Mouse (Mus musculus) forebrain, postnatal 0 days (tissue): ENCODE measurements around the gene Rfxank. TPM values are rescaled to one million over a fixed set of nuclear protein-coding genes. Genes with fewer than 3 reads are reported as not detected.

Experiments
- ATAC-seq: fragments of 200-750 bp; cut with Nextera tagmentation; 2 replicates; pipeline ENCODE4 v1.8.0; 2017; ENCODE audit warnings: mild to moderate bottlenecking, moderate library complexity
- DNase-seq: peaks from one replicate; pipeline ENCODE4 v3.0.0-alpha.2; 2015
- H3K27ac ChIP-seq: fragments of 300-500 bp; sonication (generic); 2 replicates; pipeline ENCODE4 v1.5.1; 2014; ENCODE audit warnings: low read depth, mild to moderate bottlenecking, antibody characterized with exemption, low read length, moderate library complexity, mixed read lengths
- H3K27me3 ChIP-seq: fragments of 300-500 bp; sonication (generic); 2 replicates; pipeline ENCODE4 v1.6.1; 2014; ENCODE audit warnings: mild to moderate bottlenecking, low read length, mixed read lengths; ENCODE audit not compliant: insufficient read depth
- H3K36me3 ChIP-seq: fragments of 300-500 bp; sonication (generic); 2 replicates; pipeline ENCODE4 v1.6.1; 2014; ENCODE audit warnings: mild to moderate bottlenecking, moderate library complexity; ENCODE audit not compliant: insufficient read depth
- H3K4me1 ChIP-seq: fragments of 300-500 bp; sonication (generic); 2 replicates; pipeline ENCODE4 v1.6.1; 2014; ENCODE audit warnings: antibody characterized with exemption; ENCODE audit not compliant: insufficient read depth
- H3K4me2 ChIP-seq: fragments of 300-500 bp; sonication (generic); 2 replicates; pipeline ENCODE4 v1.6.1; 2014; ENCODE audit warnings: low read depth, mild to moderate bottlenecking, moderate library complexity
- H3K4me3 ChIP-seq: fragments of 300-500 bp; sonication (generic); 2 replicates; pipeline ENCODE4 v1.5.1; 2014; ENCODE audit warnings: low read depth, low read length, mixed read lengths
- H3K9ac ChIP-seq: fragments of 300-500 bp; sonication (generic); 2 replicates; pipeline ENCODE4 v1.6.1; 2014; ENCODE audit warnings: mild to moderate bottlenecking
- H3K9me3 ChIP-seq: fragments of 300-500 bp; sonication (generic); 2 replicates; pipeline ENCODE4 v1.6.1; 2016; ENCODE audit warnings: low read length
- CTCF ChIP-seq: sonication (generic); IDR thresholded peaks from 2 replicates; pipeline ENCODE4 v1.5.1; 2016; ENCODE audit warnings: antibody characterized with exemption, control low read depth, low read depth
- WGBS: fragments of 180-500 bp; shearing (Covaris S2); extraction: QIAGEN DNeasy Blood & Tissue Kit; methylation state at CpG from one replicate; pipeline ENCODE4 v1.1.7; 2014; 5-methylcytosine and 5-hydroxymethylcytosine counted together
- polyA plus RNA-seq: library from polyadenylated mRNA; unstranded; fragments of >200 nt; fragmentation: Nextera tagmentation; extraction: Ambion mirVana; gene quantifications from 2 replicates; pipeline ENCODE4 v1.2.1, GENCODE M21; 2015
- total RNA-seq: library from RNA; depleted of rRNA; stranded (reverse); fragments of >200 nt; gene quantifications from 2 replicates; pipeline ENCODE4 v1.2.3, GENCODE M21; 2014

Rfxank gene
- total and polyA plus RNA-seq, 2 experiments from 2014 or later: 7.9 to 10.2 TPM

DNA sequence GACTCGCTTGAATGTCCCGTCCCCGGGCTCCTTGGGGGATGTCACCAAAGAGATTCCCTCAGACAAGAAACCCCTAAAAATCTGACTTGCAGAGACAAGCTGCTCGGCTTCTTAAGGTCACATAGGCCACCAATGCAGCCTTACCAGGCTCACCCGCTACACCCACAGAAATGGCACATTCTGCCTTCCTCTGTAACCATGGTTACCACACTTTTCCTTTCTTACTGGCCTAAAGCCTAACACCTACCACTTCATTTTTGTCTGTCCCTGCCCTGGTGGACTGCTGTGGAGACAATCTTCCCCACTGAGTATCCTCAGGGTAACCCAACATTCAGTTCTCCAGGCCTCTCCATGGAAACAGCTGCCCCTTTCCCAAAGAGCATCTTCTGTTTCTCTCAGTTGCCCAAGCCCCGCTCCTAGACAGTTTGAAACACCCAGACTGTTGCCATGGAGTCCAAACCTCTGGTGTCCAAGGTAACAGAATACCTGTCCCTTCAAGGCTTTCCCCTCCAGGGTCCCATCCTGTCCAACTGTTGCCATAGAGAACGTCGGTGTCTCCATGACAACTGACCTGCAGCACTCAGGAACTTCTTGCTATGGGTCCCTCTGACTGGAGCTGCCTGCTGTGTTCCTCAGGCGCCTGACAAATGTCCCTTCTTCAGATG is 49.5 kb downstream of the Rfxank start:
- H3K4me3 ChIP-seq: no peak overlapping the region
- H3K4me2 ChIP-seq: no peak overlapping the region
- peaks cover 27% of the 10 kb centered on the region for H3K27me3 ChIP-seq
- TF ChIP-seq CTCF: no peak
- DNase-seq (peak; percentile 55), ATAC-seq (peak; percentile 54; the same call in 1 of the 2 replicates)
- peaks cover 7% of the 10 kb centered on the region; the same call in 1 of the 2 replicates for H3K36me3 ChIP-seq
- no peak overlapping the region for H3K27ac ChIP-seq
- no peak overlapping the region for H3K9ac ChIP-seq
- H3K4me1 ChIP-seq: peaks cover 14% of the 10 kb centered on the region; the same call in 1 of the 2 replicates
- no peaks in the 10 kb centered on the region for H3K9me3 ChIP-seq
- WGBS: 42% methylated on average over 9 of the region's 9 CpGs

DNA sequence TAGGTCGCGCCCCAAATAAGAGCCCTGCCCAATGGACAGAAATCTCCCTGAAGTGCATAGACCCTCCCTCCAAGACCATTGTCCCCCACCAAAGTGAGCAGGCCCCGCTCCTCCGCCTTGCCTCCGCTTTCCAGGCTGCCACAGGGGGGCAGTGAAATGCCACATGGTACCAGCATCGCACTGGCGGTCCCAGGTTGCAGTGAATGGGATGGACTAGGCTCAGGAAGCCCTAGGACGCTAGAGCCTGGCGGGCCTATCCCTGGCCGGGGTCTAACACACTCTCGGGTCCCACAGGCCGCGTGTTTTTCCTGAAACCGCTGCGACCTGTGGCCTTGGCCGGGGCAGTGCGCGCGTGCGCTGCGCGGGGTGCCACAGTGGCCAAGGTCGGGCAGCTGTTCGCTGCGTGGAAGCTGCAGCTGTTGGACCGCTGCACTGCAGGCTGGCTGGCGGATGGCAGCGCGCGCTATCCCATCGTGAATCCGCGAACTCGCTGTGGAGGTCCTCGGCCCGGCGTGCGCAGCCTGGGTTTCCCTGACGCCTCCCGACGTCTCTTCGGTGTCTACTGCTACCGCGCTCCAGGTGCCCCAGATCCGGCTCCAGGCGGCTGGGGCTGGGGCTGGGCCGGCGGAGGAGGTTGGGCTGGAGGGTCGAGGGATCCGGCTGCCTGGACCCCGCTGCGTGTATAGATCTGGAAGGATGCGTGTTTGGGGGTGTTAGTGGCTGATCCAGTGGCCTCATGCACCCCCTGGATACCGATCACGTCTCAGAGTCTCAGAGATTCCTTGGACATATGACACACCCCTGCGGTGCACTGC is 50.9 kb downstream of the Rfxank start:
- Histone ChIP-seq H3K27ac (no peak overlapping the region), H3K27me3 (peaks cover 40% of the 10 kb centered on the region), H3K9me3 (no peaks in the 10 kb centered on the region), H3K4me1 (peaks cover 21% of the 10 kb centered on the region; the same call in 1 of the 2 replicates), H3K4me2 (peak overlapping the region; percentile 94), H3K4me3 (peak overlapping the region; percentile 38), H3K9ac (peak overlapping the region; percentile 56), H3K36me3 (no peaks in the 10 kb centered on the region)
- WGBS: 6% methylated on average over 56 of the region's 56 CpGs
- TF ChIP-seq CTCF: peak; percentile 94
- ATAC-seq (peak; percentile 80), DNase-seq (peak; percentile 83)

DNA sequence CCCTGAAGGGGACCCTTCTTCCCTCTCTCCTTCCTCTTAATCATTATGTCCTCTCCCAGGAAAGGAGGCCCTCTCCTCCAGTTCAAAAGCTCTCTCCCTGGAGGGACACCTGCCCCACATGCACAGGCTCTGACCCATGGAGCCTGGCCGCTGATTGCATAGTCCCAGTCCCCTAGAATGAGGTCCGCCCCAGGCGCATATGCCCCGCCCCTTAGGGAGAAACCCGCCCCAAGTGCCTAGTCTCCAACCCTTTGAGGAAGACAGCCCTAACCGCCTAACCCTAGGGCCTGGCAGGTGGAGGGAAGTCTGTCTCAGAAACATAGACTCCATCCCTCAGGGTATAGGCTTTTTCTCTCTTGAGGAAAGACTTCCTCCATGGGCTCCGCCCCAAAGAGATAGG is 51.7 kb downstream of the Rfxank start:
- ATAC-seq (no peak), DNase-seq (no peak)
- 9% methylated on average over 7 of the region's 7 CpGs for WGBS
- peaks cover 48% of the 10 kb centered on the region for H3K27me3 ChIP-seq
- no peaks in the 10 kb centered on the region for H3K36me3 ChIP-seq
- no peaks in the 10 kb centered on the region for H3K9me3 ChIP-seq
- TF ChIP-seq CTCF: no peak
- H3K4me3 ChIP-seq: no peak overlapping the region; the same call in 1 of the 2 replicates
- no peak overlapping the region for H3K4me2 ChIP-seq
- no peak overlapping the region for H3K27ac ChIP-seq
- H3K4me1 ChIP-seq: peaks cover 21% of the 10 kb centered on the region; the same call in 1 of the 2 replicates
- no peak overlapping the region for H3K9ac ChIP-seq

DNA sequence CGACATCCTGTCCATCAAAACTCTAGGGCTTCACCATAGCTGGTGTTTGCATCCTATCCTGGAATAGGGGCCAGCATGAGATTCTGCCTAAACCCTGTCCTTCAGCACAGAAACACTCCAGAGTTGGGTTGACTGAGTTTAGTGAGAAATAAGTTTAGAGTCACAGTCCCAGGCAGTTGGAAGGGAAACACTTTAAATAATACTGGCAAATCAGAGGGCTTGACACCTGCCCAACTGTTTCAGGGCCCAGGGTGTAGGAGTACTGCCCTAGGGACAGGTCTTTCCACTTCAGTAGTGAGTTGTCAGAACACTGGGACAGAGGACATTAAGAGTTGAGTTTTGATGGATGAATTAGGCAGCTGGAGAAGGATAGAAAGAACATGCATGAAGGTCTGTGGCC is 52.8 kb downstream of the Rfxank start:
- TF ChIP-seq CTCF: no peak
- WGBS: 42% methylated on average over 1 of the region's 1 CpGs
- H3K4me3 ChIP-seq: no peak overlapping the region
- no peaks in the 10 kb centered on the region for H3K36me3 ChIP-seq
- no peak overlapping the region for H3K4me2 ChIP-seq
- no peak overlapping the region for H3K27ac ChIP-seq
- no peak for ATAC-seq
- peaks cover 52% of the 10 kb centered on the region for H3K27me3 ChIP-seq
- no peaks in the 10 kb centered on the region for H3K9me3 ChIP-seq
- H3K9ac ChIP-seq: no peak overlapping the region
- H3K4me1 ChIP-seq: peaks cover 21% of the 10 kb centered on the region; the same call in 1 of the 2 replicates
- no peak for DNase-seq

DNA sequence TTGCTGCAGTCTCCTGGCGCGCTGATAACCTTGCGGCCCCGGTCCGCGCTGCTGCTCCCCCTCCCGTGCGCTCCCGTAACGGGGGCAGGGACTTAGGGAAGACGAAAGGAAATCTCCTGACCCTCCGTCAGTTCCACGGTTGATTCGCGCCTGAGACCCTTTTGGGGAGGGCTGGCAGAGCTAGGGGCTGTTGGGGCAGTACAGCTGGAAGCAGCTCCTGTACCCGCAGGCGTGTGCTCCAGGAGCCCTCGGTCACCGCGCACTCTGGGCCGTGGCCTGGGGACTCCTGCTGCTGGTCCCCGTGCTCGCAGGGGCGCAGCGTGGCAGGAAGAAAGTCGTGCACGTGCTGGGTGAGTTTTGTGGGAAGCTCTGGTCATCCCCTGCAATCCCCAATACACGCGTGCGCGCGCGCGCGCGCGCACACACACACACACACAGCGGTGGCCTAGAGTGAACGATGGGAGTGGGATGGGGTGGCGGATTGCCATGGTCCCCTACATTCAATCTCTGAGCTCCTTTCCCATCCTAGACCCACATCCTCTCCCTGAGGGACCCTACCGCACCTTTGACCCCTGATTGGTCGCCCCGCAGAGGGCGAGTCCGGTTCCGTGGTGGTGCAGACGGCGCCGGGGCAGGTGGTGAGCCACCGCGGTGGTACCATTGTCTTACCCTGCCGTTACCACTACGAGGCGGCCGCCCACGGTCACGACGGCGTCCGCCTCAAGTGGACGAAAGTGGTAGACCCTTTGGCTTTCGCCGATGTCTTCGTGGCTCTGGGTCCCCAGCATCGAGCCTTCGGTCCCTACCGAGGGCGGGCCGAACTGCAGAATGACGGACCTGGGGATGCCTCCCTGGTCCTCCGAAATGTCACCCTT is 54.5 kb downstream of the Rfxank start:
- Histone ChIP-seq H3K9ac (peak overlapping the region; percentile 47), H3K9me3 (no peaks in the 10 kb centered on the region), H3K4me2 (peak overlapping the region; percentile 95), H3K4me3 (peak overlapping the region; percentile 46), H3K27ac (no peak overlapping the region), H3K4me1 (peaks cover 20% of the 10 kb centered on the region; the same call in 1 of the 2 replicates), H3K36me3 (no peaks in the 10 kb centered on the region), H3K27me3 (peaks cover 52% of the 10 kb centered on the region)
- DNase-seq (peak; percentile 52), ATAC-seq (no peak)
- WGBS: 2% methylated on average over 71 of the region's 71 CpGs
- TF ChIP-seq CTCF: peak; percentile 51

DNA sequence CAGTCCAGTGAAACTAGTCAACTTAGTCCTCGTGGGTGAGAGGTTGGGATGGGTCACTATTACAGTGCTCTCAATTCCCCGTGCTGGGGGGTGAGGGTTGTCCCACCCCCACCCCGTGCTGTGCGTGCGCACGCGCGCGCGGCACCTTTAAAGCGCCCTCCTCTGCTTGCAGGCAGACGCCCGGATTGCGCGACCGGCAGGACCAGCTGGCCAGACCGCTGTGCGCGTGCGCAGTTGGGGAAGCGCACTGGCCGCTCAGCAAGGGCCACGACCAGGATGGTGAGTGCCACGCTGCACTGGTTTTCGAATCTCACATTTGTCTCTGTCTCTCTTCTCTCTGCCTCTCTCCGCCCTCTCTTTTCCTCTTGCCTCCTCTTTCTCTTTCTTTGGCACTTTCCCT is 55.7 kb downstream of the Rfxank start, which contains the start of gene Hapln4:
TSS of gene Hapln4 (plus strand) at position 173 of the 400 bp plus-strand sequence.
- Histone ChIP-seq H3K9ac (peak within 1 kb of the TSS; percentile 47), H3K36me3 (no peaks in the 10 kb centered on the region), H3K27me3 (peaks cover 52% of the 10 kb centered on the region), H3K4me1 (peaks cover 16% of the 10 kb centered on the region; the same call in 1 of the 2 replicates), H3K4me2 (peak within 1 kb of the TSS; percentile 95), H3K9me3 (no peaks in the 10 kb centered on the region), H3K4me3 (peak within 1 kb of the TSS; percentile 46), H3K27ac (no peak within 1 kb of the TSS)
- TF ChIP-seq CTCF: no peak
- WGBS: 3% methylated on average over 26 of the region's 26 CpGs
- DNase-seq: peak; percentile 51
- no peak for ATAC-seq
